Mouse (Mus musculus) gastrocnemius, adult 18-20 months (tissue): ENCODE data around the gene Pgap2. TPM values are rescaled to one million over a fixed set of nuclear protein-coding genes. Genes with fewer than 3 reads are reported as not detected.

Experiments used
- DNase-seq: peaks from one replicate; pipeline ENCODE4 v3.0.0; 2021; ENCODE audit warnings: low spot score
- total RNA-seq, 2 experiments: library from RNA; stranded (reverse); gene quantifications; 2 replicates each; pipeline ENCODE4 v1.2.3; 2021

Gene Pgap2
- total RNA-seq, 2 experiments from 2014 or later, result 25.0 to 26.6 TPM

DNA sequence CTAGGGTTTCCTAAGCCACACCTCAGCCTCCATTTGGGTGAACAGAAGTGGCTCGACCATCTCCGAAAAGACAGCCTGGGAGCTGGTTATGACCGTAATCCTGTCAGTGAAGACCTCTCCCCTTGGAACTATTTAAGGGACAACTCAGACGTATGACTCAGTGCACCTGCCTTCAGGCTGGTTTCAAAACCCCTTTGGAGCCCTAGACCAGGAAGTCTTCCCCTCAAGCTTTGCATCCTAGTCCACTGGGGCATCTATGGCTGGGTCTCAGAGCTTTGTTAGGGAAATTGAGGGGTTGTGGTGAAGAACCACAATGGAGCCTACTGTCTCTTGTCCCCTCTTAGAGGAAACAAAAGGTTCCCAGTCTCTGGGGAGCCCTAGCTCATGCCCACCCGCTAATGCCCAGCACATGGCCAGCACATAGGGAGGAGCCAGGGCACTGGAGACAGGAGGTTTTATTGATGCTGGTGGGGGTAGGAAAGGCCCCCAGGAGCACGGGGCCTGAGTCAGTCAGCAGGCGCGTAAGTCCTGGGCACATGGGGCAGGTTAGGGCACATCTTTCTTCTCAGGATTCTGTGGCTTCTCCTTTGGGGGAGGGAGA lies 28.8 kb downstream of the Pgap2 start:
- no peak for DNase-seq

DNA sequence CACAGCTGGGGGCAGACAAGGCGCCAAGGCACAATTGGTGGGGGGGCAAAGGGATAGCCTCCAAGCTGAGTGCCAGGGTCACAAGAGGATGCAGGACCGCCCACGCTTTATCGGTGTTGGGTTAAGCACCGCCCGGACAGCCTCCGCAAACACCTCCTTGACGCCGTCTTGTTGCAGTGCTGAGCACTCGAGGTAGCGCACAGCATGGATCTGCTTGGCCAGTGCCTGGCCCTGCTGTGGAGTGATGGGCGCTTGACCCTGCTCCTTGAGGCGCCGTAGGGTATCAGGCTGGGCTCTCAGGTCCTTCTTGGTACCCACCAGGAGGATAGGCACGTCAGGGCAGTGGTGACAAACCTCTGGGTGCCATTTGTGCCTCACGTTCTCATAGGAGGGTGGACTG lies 29.6 kb downstream of the Pgap2 start:
- DNase-seq, result no peak

DNA sequence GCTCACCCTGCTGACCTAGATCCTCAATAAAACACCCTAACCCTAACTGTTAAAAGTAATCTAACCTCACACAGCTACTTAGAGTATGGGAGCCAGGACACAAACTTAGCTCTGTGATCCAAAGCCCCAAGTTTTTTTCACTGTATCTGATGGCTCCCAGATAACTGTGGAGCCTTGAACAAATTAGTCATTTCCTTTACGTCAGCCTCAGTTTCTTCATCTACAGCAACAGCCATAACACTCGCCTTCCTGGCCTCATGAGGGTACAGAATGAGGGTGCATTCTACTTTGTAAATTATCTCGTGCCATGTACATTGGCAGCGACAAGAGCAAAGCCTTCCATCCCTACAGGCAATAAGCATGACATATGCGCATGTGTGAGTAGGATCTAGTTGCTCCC lies 32.4 kb downstream of the Pgap2 start:
- DNase-seq, result no peak

DNA sequence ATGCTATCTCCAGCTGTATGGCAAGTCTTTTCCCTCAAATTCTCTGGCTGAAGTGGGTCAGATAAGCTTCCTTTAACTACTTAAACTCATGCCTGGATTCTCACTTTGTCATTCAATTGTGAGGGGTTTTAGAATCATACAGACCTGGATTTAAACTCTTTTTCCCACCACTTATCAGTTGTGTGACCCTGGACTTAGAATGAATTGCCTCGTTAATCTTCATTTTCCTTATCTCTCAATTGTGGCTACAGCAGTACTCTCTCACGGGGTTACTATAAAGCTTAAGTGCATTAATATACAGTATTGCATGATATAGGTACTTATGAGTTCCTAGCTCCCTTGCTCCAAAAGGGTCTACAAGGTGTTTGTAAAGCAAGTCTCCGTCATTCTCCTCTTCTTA lies 32.9 kb downstream of the Pgap2 start:
- DNase-seq, result no peak

DNA sequence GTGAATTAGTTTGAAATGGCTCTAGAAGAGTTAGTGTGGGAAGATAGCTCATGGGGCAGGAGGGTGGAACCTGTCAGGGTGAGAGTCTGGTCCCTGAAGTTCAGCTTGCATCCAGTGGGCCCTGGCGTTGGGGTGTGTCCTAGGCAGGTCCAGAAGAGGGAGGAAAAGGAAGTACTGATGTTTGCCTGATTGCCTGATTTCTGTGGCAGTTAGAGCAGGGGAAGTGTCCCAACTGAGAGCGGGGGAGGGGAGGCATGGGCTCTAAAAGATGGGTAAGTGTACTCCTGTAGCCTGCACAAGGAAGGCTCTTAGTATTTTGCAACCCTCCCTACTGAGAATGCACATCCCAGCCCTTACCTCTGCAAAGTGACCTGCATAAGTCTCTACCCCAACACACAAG lies 33.9 kb downstream of the Pgap2 start:
- DNase-seq, result no peak

DNA sequence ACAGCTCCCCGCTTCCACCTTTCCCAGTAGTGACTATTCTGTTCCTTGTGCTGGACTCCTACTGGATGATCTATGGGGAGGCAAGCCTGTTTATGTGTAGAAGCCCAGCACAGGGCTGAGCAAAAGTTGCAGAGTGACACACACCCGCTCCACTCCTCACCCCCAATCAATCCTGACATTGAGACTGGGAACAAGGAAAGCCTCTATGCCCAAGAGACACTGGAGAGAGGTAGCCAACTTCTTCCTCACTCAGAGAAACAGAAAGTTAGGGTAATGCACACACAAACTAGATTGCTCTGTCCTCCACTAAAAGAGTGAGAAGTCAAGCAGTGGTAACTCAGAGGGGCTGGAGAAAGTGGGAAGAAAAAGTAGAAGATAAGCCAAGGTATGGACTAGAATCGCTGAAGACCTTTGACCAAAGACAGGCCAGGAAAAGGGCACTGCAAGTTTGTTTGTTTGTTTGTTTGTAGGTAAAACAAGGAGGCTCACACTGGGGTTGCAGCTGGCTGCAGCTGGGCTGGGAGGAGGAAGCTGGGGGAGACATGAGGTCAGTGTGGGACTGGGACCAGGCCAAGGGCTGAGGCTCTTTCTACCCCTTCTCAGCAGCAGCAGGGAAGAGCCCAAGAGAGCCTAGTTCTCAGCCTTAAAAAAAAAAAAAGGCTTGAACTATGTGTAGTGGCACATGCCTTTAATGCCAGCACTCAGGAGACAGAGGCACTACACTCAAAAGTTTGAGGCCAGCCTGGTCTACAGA lies 35.0 kb downstream of the Pgap2 start:
- DNase-seq, result peak; percentile 58

DNA sequence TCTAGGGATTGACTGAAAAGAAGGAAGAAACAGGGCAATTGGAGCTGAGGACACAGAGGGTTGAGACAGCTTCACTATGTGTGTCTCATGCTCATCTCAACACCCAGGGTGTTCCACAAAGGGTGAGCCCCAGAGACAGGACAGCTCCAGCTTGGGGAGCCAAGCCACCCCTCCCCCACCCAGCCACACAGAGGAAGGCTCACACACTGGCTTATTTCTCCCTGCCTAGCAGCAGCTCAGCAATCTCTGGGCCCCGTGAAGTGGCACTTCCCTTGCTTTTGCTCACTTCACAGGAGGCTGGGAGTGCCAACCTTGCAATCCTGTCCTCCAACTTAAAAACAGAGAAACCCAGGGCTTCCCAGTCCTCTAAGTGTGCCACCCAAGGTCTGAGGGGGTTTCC lies 35.8 kb downstream of the Pgap2 start:
- DNase-seq, result peak; percentile 40

DNA sequence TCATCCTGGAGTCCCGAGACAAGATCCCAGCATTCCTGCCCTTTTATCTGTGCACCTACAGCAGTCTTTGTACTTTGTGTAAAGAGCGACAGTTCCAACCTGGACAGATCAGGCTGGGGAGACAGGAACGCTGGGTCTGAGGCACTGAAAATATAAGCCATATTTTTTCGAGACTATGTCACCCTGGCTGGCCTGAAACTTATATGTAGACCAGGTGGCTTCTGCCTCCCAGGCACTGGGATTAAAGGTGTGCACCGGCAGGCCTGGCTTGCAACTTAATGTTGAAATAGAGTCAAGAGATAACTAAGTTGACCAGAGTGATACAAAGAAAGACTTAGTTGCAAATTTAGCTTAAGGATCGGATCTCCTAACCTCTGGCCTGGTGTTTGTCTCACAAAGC lies 36.3 kb downstream of the Pgap2 start:
- DNase-seq, result no peak

DNA sequence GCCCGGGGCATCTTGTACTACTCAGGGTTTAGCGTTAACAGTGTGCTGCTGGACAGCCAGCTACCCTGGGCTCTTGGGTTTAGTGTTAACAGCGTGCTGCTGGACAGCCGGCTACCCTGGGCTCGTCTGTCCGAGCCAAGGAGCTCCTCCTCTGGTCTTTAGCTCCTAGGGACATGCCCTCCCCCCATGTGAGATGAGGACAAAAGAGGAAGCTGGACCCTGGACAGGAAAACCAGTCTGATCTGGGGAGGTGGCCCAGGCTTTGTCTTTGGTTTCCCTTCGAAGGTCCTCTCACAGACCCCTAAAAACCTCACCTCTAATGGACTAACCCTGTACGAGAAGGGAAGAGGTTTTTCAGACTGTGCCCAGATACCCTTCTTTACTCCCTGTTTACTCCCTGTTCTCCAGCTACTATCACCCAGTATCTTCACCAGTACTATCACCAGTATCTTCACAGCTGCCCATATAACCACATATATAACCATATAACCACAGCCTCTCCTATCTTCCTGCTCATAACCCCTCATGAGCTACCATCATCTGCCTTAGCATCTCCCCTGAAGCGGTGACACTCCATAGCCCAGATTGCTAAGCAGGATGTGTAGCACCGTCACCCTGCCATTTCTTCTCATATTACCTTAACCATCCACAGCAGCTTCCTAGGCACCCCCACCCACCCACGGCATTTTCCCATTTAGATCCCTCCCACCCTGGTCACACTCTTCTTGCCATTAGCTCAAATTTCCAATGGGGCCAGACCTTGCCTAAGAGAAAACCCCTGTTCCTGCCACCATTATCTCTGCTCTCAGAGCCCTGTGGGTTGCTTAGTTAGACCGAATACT lies 37.2 kb downstream of the Pgap2 start:
- no peak for DNase-seq

DNA sequence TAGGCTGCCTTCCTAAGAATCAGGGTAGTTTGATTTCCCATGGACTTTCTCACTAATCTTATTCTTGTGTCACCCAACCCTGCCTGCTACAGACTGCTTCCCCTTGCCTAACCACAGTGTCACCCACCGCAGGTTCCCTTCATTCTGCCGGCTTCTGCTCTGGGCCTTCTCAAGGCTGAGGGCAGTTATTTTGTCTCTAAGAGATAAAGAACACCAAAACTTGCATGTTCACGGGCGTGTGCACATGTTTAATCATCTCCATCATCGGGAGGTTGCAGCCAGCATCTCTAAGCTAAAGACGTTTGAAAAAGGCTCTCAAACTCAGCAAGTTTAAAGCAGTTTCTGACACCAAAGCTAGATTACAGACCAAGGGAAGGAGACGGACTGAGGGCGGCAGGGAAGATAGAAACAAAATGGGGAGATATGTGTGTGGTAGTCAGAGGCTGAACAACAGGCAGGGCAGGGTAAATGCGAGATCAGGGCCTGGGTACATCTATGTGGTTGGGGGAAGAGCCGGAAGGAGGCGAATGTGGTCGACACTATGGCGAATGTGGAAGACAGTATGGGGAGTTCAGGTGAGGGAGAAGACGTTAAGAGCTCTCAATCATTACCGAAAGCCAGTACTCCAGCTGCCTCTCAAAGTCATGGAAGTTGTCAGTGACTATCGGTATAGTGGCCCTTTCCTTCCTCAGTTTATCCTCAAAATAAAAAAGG lies 38.8 kb downstream of the Pgap2 start:
- DNase-seq, result no peak

DNA sequence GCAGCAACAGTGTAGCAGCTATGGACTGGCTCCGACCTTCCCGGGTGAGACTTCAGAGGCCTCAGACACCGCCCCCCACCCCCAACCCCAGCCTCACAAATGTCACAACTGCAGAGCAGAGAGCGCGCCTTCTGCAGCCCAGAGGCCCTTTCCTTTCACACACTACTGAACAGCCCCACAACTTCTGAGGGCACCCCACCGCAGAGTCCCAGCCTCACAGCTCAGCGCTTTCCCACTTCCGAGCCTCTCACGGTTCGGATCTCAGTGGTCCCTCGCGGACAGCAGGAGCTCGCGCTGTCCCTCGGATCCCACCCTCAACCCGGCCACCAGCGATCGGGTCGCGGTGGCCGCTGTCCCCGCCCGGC lies 39.5 kb downstream of the Pgap2 start:
- no peak for DNase-seq

DNA sequence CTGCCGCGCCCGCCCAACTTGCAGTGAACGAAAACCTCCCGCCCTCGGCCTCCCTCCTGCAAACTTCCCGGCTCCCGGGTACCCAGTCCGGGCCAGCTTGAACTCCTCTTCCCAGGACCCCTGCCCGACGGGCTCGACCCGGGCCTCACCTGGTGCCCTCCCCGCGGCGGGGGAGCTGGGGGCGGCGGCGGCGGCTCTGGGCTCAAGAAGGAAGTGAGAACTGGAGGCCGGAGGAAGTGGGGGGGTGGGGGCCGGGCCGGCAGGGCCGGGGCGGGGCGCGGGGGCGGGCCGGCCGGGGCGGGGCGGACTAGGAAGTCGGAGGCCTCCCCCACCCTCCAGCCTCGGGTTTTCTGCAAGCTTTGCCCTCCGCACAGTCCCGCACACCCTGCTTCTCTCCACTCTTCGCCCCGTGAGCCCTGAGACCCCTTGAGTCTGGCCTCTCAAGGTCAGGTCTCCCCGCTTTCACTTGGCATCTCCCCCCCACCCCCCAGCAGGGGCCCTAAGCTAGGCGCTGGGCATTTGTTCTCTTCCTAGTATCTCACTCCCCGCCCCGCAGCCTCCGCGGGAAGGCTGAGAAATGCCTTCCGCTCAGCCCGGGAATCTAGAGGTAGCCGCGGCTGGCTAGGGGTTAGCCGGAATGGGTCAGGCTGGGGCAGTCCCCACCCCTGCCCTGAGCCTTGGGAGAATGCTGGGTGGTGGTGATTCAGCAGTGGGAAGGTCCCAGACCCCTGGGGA lies 40.1 kb downstream of the Pgap2 start:
- peak; percentile 70 for DNase-seq

DNA sequence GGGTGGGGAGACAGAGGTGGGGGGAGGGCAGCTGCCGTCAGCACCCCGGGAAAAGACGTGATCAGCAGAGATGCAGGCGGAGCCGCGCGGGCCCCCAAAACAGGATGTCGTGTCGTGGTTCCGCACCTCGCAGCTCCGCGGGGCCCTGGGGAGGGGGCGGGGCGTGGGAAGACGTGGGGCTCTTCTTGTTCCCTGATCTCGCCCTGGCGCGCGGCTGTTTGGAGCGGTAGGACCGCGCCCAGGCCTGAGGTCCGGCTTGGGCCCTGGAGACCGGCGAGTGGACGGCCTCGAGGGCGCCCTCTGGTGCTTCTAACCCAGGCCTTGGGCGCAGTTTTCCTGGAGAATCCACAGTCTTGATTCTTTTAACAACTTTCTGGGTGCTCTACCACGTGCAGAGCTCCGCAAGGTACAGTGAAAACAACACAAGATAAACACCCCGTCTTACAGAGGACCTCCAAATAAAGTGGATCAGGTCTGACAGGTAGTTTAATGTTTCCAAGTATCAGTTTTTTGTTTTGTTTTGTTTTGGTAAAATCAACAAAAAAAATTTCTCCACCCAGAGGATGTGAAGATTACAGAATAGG lies 40.7 kb downstream of the Pgap2 start:
- peak; percentile 92 for DNase-seq

DNA sequence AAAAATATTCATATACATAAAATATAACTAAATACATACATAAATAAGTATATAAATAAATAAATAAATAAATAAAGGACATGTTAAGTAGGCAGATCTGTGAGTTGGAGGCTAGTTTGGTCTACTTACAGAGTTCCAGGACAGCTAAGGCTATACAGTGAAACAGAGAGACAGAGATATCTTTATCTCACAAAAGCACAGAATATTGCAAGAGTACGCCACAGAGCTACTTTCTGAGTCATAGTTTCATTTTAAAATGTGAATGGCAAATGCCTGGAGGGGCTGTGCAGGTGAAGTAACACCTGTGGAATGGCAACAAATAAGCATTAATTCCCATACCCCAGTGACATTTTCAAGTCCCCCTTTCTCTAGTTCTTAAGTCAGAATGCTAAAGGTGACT lies 43.6 kb downstream of the Pgap2 start:
- no peak for DNase-seq

DNA sequence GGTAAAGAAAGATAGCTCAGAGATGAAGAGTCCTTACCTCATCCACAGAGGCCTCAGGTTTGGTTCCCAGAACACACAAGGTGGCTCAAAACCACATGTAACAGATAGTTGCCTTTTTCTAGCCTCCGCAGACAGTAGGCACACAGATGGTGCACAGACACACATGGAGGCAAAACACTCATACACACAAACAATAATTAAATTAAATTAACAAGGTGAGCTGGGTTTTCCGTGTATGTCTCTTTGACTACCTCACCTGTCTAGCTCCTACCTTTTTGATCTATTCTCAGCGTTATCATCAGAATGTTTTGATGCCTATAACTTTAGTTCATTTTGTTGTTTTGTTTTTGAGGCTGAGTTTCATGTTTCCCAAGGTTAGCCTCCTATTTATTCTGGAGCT lies 45.9 kb downstream of the Pgap2 start, which contains the start of gene Rhog:
TSS of gene Rhog (minus strand) at position 101 of the 400 bp plus-strand sequence.
- no peak for DNase-seq

DNA sequence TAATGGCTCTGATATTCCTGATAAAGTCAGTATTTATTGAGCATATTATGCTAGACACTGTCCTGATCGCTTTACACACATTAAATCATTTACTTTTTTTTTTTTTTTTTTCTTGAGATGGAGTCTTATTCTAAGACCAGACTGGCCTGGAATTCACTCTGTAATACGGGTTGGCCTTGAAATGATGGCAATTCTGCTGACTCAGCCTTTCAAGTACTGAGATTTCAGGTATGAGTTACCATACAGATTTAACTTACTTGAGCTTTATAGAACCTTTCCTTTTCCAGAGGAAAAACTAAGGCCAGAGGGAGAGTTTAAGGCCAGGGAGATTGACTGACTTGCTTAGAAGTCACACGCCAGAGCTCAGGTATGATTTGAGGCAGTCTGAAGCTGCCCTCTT lies 46.6 kb downstream of the Pgap2 start:
- no peak for DNase-seq

DNA sequence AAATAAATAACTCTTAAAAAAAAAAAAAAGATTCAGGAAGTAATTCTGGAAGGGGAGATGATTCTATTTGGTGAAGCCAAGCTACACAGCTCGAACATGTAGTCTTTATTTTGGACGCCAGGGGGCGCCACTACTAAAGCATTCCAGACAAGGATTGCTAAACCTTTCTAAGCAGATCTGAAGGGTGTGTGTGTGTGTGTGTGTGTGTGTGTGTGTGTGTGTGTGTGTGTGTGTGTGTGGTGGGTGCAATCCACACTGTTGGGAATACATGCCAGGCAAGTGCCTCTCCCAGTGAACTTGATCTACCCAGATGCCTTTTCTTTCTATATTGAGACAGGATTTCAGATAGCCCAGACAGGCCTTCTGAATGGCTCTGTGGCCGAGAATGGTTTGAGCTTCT lies 48.2 kb downstream of the Pgap2 start:
- peak; percentile 89 for DNase-seq

DNA sequence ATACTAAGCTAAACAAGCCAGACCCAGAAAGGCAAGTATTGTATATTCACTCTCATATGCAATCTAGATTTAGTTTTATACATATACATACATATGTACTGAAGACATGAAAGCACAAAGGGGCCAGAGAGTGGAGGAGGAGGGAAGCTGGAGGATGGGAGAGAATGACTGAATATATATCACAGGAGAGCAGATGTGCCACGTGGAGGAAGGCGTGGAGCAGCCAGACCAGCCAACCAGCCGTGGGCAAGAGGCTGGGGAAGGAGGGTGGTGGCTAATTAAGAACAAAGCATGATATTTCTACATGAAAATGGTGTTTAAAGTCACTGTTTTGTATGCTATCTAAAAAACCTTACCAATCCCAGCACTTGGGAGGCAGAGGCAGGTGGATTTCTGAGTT lies 48.7 kb downstream of the Pgap2 start:
- no peak for DNase-seq

DNA sequence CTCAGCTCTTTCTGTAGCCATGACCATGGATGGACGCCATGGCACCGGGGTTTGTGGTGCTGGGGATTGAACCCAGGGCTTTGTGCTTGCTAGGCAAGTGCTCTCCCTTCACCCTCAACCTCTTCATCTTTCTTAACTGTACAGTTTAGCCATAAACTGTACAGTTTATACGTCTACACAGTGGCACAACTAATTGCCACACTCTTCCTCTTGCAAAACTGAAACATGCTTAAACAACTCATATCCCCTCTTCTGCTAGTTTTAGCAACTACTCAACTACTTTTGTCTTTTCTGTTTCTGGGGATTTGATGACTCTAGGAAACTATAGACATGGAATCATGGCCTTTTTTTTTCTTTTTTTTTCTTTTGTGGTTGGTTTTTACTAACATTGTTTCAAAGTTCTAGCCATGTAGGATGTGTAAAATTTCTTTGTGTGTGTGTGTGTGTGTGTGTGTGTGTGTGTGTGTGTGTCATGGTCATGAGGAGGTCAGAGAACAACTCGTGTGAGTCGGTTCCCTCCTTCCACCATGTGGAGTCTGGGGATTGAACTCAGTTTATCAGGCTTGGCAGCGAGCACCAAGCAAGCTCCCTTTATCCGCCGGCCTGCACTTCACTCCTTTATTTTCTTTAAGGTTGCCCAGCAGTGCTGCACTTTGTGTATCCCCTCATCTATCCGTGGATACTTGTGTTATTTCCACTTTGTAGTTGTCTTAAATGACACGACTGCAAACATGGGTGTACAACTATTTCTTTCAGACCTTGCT lies 49.9 kb downstream of the Pgap2 start:
- DNase-seq, result no peak

DNA sequence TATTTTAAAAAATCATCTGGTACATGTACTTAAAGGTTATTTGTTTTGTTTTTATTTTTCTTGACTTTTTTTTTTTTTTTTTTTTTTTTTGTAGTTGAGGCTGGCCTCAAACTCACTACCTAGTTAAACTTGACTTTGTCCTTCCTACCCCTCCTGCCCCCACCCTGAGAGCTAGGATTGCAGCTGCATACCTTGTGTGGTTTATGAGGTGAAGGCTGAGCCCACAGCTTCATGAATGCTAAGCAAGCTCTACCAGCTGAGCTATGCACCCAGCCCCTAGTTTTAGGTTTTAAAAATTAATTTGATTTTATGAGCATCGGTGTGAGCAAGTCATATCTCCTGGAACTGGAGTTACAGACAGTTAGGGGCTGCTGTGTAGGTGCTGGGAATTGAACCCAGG lies 50.5 kb downstream of the Pgap2 start:
- no peak for DNase-seq
